In the genomic region with DNA sequence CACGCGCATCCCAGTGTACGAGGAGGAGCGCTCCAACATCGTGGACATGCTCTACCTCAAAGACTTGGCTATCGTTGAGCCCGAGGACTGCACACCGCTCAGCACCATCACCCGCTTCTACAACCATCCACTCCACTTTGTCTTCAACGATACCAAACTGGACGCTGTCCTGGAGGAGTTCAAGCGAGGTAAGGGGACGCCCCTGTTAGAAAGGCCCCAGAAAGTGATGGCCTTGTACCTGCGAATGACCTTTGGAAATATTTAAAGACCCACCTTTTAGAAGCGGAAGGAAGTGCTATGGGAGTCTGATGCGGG, we compare ENCODE assay signal across 8 mouse cellular contexts. TPM values are rescaled to one million over a fixed set of nuclear protein-coding genes. Genes with fewer than 3 reads are reported as not detected.
DNase-seq lines count a peak whose midpoint lies in the region; ATAC-seq lines count a peak whose summit lies in the region.

No protein-coding gene starts in this region.

- no peaks in the 10 kb centered on the region for H3K27me3 ChIP-seq in erythroblast, embryonic 14.5 days (ENCODE audit: control insufficient read depth)
- no peaks in the 10 kb centered on the region for H3K27me3 ChIP-seq in neural tube, embryonic 11.5 days (ENCODE audit: control insufficient read depth, insufficient read depth, low read length)
- H3K27me3 ChIP-seq in limb, embryonic 13.5 days = no peaks in the 10 kb centered on the region
- no peaks in the 10 kb centered on the region for H3K27me3 ChIP-seq in stomach, embryonic 14.5 days (ENCODE audit: control insufficient read depth, insufficient read depth, low read length)

- 2% methylated on average over 16 of the region's 16 CpGs for WGBS in neural tube, embryonic 11.5 days
- 1% methylated on average over 16 of the region's 16 CpGs for WGBS in limb, embryonic 13.5 days
- WGBS in stomach, embryonic 14.5 days = 1% methylated on average over 16 of the region's 16 CpGs

- H3K4me3 ChIP-seq in erythroblast, embryonic 14.5 days (replicated peaks) = peak overlapping the region; percentile 88
- peak overlapping the region; percentile 95 for H3K4me3 ChIP-seq in neural tube, embryonic 11.5 days (ENCODE audit: low read depth, low read length)
- peak overlapping the region; percentile 93 for H3K4me3 ChIP-seq in limb, embryonic 13.5 days
- peak overlapping the region; percentile 82 for H3K4me3 ChIP-seq in stomach, embryonic 14.5 days (ENCODE audit: low read depth, low read length)

- no peak for DNase-seq in neural tube, embryonic 11.5 days (ENCODE audit: low spot score)
- DNase-seq in neural tube, embryonic 10.5 days (ENCODE audit: extremely low spot score, low spot score) = no peak
- no peak for DNase-seq in layer of hippocampus, postnatal 14 days (ENCODE audit: low spot score in 2 of 2)
- no peak for DNase-seq in urinary bladder, postnatal 4 days (ENCODE audit: low spot score in 2 of 2)

- H3K9me3 ChIP-seq in erythroblast, embryonic 14.5 days (ENCODE audit: control insufficient read depth, low read length) = no peaks in the 10 kb centered on the region
- no peaks in the 10 kb centered on the region for H3K9me3 ChIP-seq in neural tube, embryonic 11.5 days (ENCODE audit: control insufficient read depth, low read length)
- no peaks in the 10 kb centered on the region for H3K9me3 ChIP-seq in limb, embryonic 13.5 days
- no peaks in the 10 kb centered on the region for H3K9me3 ChIP-seq in stomach, embryonic 14.5 days (ENCODE audit: control insufficient read depth, low read depth, low read length)

- peak overlapping the region; percentile 96 for H3K27ac ChIP-seq in neural tube, embryonic 11.5 days (ENCODE audit: low read depth, low read length)
- peak overlapping the region; percentile 99 for H3K27ac ChIP-seq in limb, embryonic 13.5 days
- peak overlapping the region; percentile 67; the same call in 1 of the 2 replicates for H3K27ac ChIP-seq in stomach, embryonic 14.5 days (ENCODE audit: low read length)

- ATAC-seq in erythroblast, adult 5-6 weeks (replicated peaks; ENCODE audit: low FRiP score, poor library complexity, severe bottlenecking) = no peak
- ATAC-seq in neural tube, embryonic 11.5 days (ENCODE audit: insufficient read depth, low FRiP score, low TSS enrichment) = no peak
- no peak for ATAC-seq in limb, embryonic 13.5 days (ENCODE audit: low FRiP score, low read depth)
- ATAC-seq in stomach, embryonic 14.5 days (ENCODE audit: insufficient number of reproducible peaks, insufficient read depth, low FRiP score, low read depth) = no peak

- peaks cover 32% of the 10 kb centered on the region for H3K36me3 ChIP-seq in erythroblast, embryonic 14.5 days (ENCODE audit: control insufficient read depth)
- no peaks in the 10 kb centered on the region for H3K36me3 ChIP-seq in neural tube, embryonic 11.5 days (ENCODE audit: control insufficient read depth, insufficient read depth, low read length)
- H3K36me3 ChIP-seq in limb, embryonic 13.5 days = peaks cover 19% of the 10 kb centered on the region
- H3K36me3 ChIP-seq in stomach, embryonic 14.5 days (ENCODE audit: control insufficient read depth, insufficient read depth, low read length) = peaks cover 4% of the 10 kb centered on the region; the same call in 1 of the 2 replicates

- peak overlapping the region; percentile 88 for H3K9ac ChIP-seq in neural tube, embryonic 11.5 days (ENCODE audit: low read length)
- H3K9ac ChIP-seq in limb, embryonic 13.5 days = peak overlapping the region; percentile 87
- peak overlapping the region; percentile 81 for H3K9ac ChIP-seq in stomach, embryonic 14.5 days (replicated peaks; ENCODE audit: low read depth, low read length)

- peak overlapping the region; percentile 87 for H3K4me2 ChIP-seq in neural tube, embryonic 11.5 days (ENCODE audit: low read depth)
- H3K4me2 ChIP-seq in limb, embryonic 13.5 days (replicated peaks) = peak overlapping the region; percentile 96
- peak overlapping the region; percentile 96 for H3K4me2 ChIP-seq in stomach, embryonic 14.5 days (replicated peaks; ENCODE audit: low read depth, low read length)

- H3K4me1 ChIP-seq in erythroblast, embryonic 14.5 days (ENCODE audit: control insufficient read depth) = peaks cover 33% of the 10 kb centered on the region
- 0 out of 2 replicates have a peak, but pooled peaks cover 6% of the 10 kb centered on the region for H3K4me1 ChIP-seq in neural tube, embryonic 11.5 days (ENCODE audit: control insufficient read depth, insufficient read depth, low read length)
- peaks cover 26% of the 10 kb centered on the region for H3K4me1 ChIP-seq in limb, embryonic 13.5 days
- H3K4me1 ChIP-seq in stomach, embryonic 14.5 days (ENCODE audit: control insufficient read depth, insufficient read depth, low read length) = peaks cover 19% of the 10 kb centered on the region

RNA-seq across cellular contexts. Expression of a gene that starts 1.3 kb away (rescaled TPM):
- polyA plus RNA-seq in erythroblast, embryonic 14.5 days (2012) = 0.87 and 1.0 TPM in 2 replicates
- 7.9 and 8.8 TPM in 2 replicates for total RNA-seq in erythroblast, adult 5-6 weeks (2015; ENCODE audit: low replicate concordance)
- total RNA-seq in erythroblast, adult 5-6 weeks (2017; ENCODE audit: low replicate concordance) = 5.7 and 7.4 TPM in 2 replicates
- 5.2 and 5.6 TPM in 2 replicates for polyA plus RNA-seq in neural tube, embryonic 11.5 days (2014; fragmentation: Nextera tagmentation; extraction: Ambion mirVana)
- 3.7 and 4.4 TPM in 2 replicates for polyA plus RNA-seq in limb, embryonic 13.5 days (2015; fragmentation: Nextera tagmentation; extraction: Ambion mirVana)
- polyA plus RNA-seq in stomach, embryonic 14.5 days (2014; fragmentation: Nextera tagmentation; extraction: Ambion mirVana) = 6.2 and 8.4 TPM in 2 replicates
- total RNA-seq in layer of hippocampus, postnatal 14 days (2021) = 10 to 100 TPM; 36.1 to 39.5 TPM

RNA-seq across cellular contexts. Expression of a gene that starts 23.8 kb away (rescaled TPM):
- polyA plus RNA-seq in erythroblast, embryonic 14.5 days (2012) = 0.11 TPM in 2 replicates
- 3.3 TPM in 1 of 2 replicates, not detected in the other for total RNA-seq in erythroblast, adult 5-6 weeks (2015; ENCODE audit: low replicate concordance)
- 1.0 and 1.4 TPM in 2 replicates for total RNA-seq in erythroblast, adult 5-6 weeks (2017; ENCODE audit: low replicate concordance)
- 7.1 and 7.2 TPM in 2 replicates for polyA plus RNA-seq in neural tube, embryonic 11.5 days (2014; fragmentation: Nextera tagmentation; extraction: Ambion mirVana)
- polyA plus RNA-seq in limb, embryonic 13.5 days (2015; fragmentation: Nextera tagmentation; extraction: Ambion mirVana) = 20.1 and 20.8 TPM in 2 replicates
- polyA plus RNA-seq in stomach, embryonic 14.5 days (2014; fragmentation: Nextera tagmentation; extraction: Ambion mirVana) = 16.8 and 19.4 TPM in 2 replicates
- total RNA-seq in layer of hippocampus, postnatal 14 days (2021) = 1 to 10 TPM; 6.1 to 7.5 TPM

RNA-seq across cellular contexts. Expression of a gene that starts 26.3 kb away (rescaled TPM):
- not detected in 2 replicates for polyA plus RNA-seq in erythroblast, embryonic 14.5 days (2012)
- total RNA-seq in erythroblast, adult 5-6 weeks (2015; ENCODE audit: low replicate concordance) = not detected in 2 replicates
- not detected in 2 replicates for total RNA-seq in erythroblast, adult 5-6 weeks (2017; ENCODE audit: low replicate concordance)
- polyA plus RNA-seq in neural tube, embryonic 11.5 days (2014; fragmentation: Nextera tagmentation; extraction: Ambion mirVana) = 0.28 TPM in 1 of 2 replicates, not detected in the other
- polyA plus RNA-seq in limb, embryonic 13.5 days (2015; fragmentation: Nextera tagmentation; extraction: Ambion mirVana) = 0.33 and 0.92 TPM in 2 replicates
- polyA plus RNA-seq in stomach, embryonic 14.5 days (2014; fragmentation: Nextera tagmentation; extraction: Ambion mirVana) = 0.39 TPM in 1 of 2 replicates, not detected in the other
- total RNA-seq in layer of hippocampus, postnatal 14 days (2021) = not detected

RNA-seq across cellular contexts. Expression of a gene that starts 34.3 kb away (rescaled TPM):
- polyA plus RNA-seq in erythroblast, embryonic 14.5 days (2012) = 0.31 and 0.45 TPM in 2 replicates
- total RNA-seq in erythroblast, adult 5-6 weeks (2015; ENCODE audit: low replicate concordance) = 0.42 TPM in 1 of 2 replicates, not detected in the other
- 0.56 and 1.2 TPM in 2 replicates for total RNA-seq in erythroblast, adult 5-6 weeks (2017; ENCODE audit: low replicate concordance)
- 15.3 and 16.2 TPM in 2 replicates for polyA plus RNA-seq in neural tube, embryonic 11.5 days (2014; fragmentation: Nextera tagmentation; extraction: Ambion mirVana)
- polyA plus RNA-seq in limb, embryonic 13.5 days (2015; fragmentation: Nextera tagmentation; extraction: Ambion mirVana) = 27.7 and 28.0 TPM in 2 replicates
- 26.2 and 30.4 TPM in 2 replicates for polyA plus RNA-seq in stomach, embryonic 14.5 days (2014; fragmentation: Nextera tagmentation; extraction: Ambion mirVana)
- total RNA-seq in layer of hippocampus, postnatal 14 days (2021) = 10 to 100 TPM; 12.2 to 14.2 TPM

RNA-seq across cellular contexts. Expression of a gene that starts 41.5 kb away (rescaled TPM):
- polyA plus RNA-seq in erythroblast, embryonic 14.5 days (2012) = 0.25 and 0.27 TPM in 2 replicates
- total RNA-seq in erythroblast, adult 5-6 weeks (2015; ENCODE audit: low replicate concordance) = 1.5 and 2.3 TPM in 2 replicates
- 1.5 and 3.2 TPM in 2 replicates for total RNA-seq in erythroblast, adult 5-6 weeks (2017; ENCODE audit: low replicate concordance)
- 12.4 and 14.0 TPM in 2 replicates for polyA plus RNA-seq in neural tube, embryonic 11.5 days (2014; fragmentation: Nextera tagmentation; extraction: Ambion mirVana)
- 19.5 and 20.4 TPM in 2 replicates for polyA plus RNA-seq in limb, embryonic 13.5 days (2015; fragmentation: Nextera tagmentation; extraction: Ambion mirVana)
- polyA plus RNA-seq in stomach, embryonic 14.5 days (2014; fragmentation: Nextera tagmentation; extraction: Ambion mirVana) = 14.1 and 14.4 TPM in 2 replicates
- 10 to 100 TPM; 16.8 to 18.2 TPM for total RNA-seq in layer of hippocampus, postnatal 14 days (2021)
